Mouse (Mus musculus) mouse embryonic stem cell (cell line): Measurements from ENCODE around the gene Cdc42bpa.

Source experiments
- in situ Hi-C, 2 experiments: fragments of 300-500 bp; cut with MboI; formaldehyde crosslinking; loops; 1 replicate in 1 of 2; 3 replicates in 1 of 2; pipeline ENCODE4 v1.14.3; 2019 to 2020; ENCODE audit warnings: low sequenced_read_pairs in 2 of 2, low pct_unique_long_range_greater_than_20kb in 1 of 2, mixed read lengths in 1 of 2; ENCODE audit not compliant: unreplicated experiment in 1 of 2

The Cdc42bpa gene

GRCm38 (mm10) chr1:179959721-179960542 is at the start of gene Cdc42bpa:
Gene Cdc42bpa (plus strand): TSS chr1:179960472.
- in situ Hi-C loops = no loop called here

- in situ Hi-C loops = no loop called here
Measured at GRCm38 (mm10) chr1:179913471-179913870, 46.8 kb upstream of the Cdc42bpa start.

GRCm38 (mm10) chr1:179917036-179917435 is 43.2 kb upstream of the Cdc42bpa start:
- in situ Hi-C loops = no loop called here

- in situ Hi-C loops = no loop called here
Measured at GRCm38 (mm10) chr1:179917481-179917880, 42.8 kb upstream of the Cdc42bpa start.

GRCm38 (mm10) chr1:179919656-179920436 is 40.4 kb upstream of the Cdc42bpa start:
- in situ Hi-C loops = loop anchor here in 1 of 2 experiments (5.0 kb wide), 1 partner anchor 43 kb away; no protein-coding TSS in a partner anchor

- in situ Hi-C loops = loop anchor here in 1 of 2 experiments (5.0 kb wide), 1 partner anchor 47 kb away; no protein-coding TSS in a partner anchor
Measured at GRCm38 (mm10) chr1:179923661-179924405, 36.4 kb upstream of the Cdc42bpa start.

GRCm38 (mm10) chr1:179926240-179926639 is 34.0 kb upstream of the Cdc42bpa start:
- in situ Hi-C loops = no loop called here

GRCm38 (mm10) chr1:179927102-179927501 is 33.2 kb upstream of the Cdc42bpa start:
- in situ Hi-C loops = no loop called here

- in situ Hi-C loops = no loop called here
Measured at GRCm38 (mm10) chr1:179928822-179929221, 31.4 kb upstream of the Cdc42bpa start.

- in situ Hi-C loops = loop anchor here in 1 of 2 experiments (10.0 kb wide), 1 partner anchor 184 kb away; no protein-coding TSS in a partner anchor
Measured at GRCm38 (mm10) chr1:179931247-179931646, 29.0 kb upstream of the Cdc42bpa start.

GRCm38 (mm10) chr1:179934064-179934463 is 26.2 kb upstream of the Cdc42bpa start:
- in situ Hi-C loops = loop anchor here in 1 of 2 experiments (10.0 kb wide), 1 partner anchor 181 kb away; no protein-coding TSS in a partner anchor

GRCm38 (mm10) chr1:179940071-179940786 is 20.0 kb upstream of the Cdc42bpa start:
- in situ Hi-C loops = no loop called here

- in situ Hi-C loops = no loop called here
Measured at GRCm38 (mm10) chr1:179940787-179941352, 19.4 kb upstream of the Cdc42bpa start.

GRCm38 (mm10) chr1:179945017-179945416 is 15.3 kb upstream of the Cdc42bpa start:
- in situ Hi-C loops = no loop called here

GRCm38 (mm10) chr1:179946616-179947015 is 13.7 kb upstream of the Cdc42bpa start:
- in situ Hi-C loops = no loop called here

- in situ Hi-C loops = no loop called here
Measured at GRCm38 (mm10) chr1:179947653-179948052, 12.6 kb upstream of the Cdc42bpa start.

GRCm38 (mm10) chr1:179951597-179951996 is 8.7 kb upstream of the Cdc42bpa start:
- in situ Hi-C loops = no loop called here

- in situ Hi-C loops = no loop called here
Measured at GRCm38 (mm10) chr1:179953251-179953650, 7.0 kb upstream of the Cdc42bpa start.
